Mouse (Mus musculus) gastrocnemius, adult 8-10 months (tissue): ENCODE results near the gene Ldhb. TPM values are rescaled to one million over a fixed set of nuclear protein-coding genes. Genes with fewer than 3 reads are reported as not detected.
"Not testable (repeated sequence)": the region's sequence is repeated elsewhere in the genome, so short reads cannot be mapped to it uniquely, and the experiment has no call there.

Experiments
- DNase-seq, 2 experiments: peaks; one replicate each; pipeline ENCODE4 v3.0.0; 2022; ENCODE audit warnings: low spot score in 2 of 2
- total RNA-seq, 4 experiments: library from RNA; stranded (reverse); gene quantifications; 2 replicates each; pipeline ENCODE4 v1.2.4; 2022

Gene Ldhb
- 100 to 1,000 TPM; 332 to 451 (median 374) TPM for total RNA-seq

DNA sequence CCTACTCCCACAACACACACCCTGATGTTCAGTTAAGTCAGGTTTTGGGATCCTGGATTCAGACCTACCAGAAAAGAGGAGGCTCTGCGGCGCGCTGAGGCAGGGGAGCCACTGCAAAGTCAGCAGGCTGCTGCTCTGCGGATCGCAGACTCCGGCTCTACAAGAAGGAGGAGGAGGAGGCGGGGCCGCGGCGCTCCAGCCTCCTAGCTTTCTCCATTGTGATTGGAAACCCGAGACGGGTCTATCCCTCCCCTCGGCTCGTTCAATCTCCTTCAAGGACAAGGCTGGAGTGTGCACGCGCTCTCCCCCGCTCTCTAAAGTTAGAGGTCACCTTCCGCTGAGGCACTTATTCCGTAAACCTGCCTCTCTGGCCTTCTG lies at the start of gene Ldhb:
Ldhb (minus strand) TSS at position 173 of the 378 bp plus-strand sequence.
- peak; percentile 49 to 72 for DNase-seq

- no peak for DNase-seq
These were observed 48.2 kb upstream of the Ldhb start for GRCm38 (mm10) chr6:142555988-142556387.

- no peak for DNase-seq
These were observed 43.7 kb upstream of the Ldhb start for GRCm38 (mm10) chr6:142551482-142551881.

- no peak for DNase-seq
These were observed 43.1 kb upstream of the Ldhb start for GRCm38 (mm10) chr6:142550871-142551270.

DNA sequence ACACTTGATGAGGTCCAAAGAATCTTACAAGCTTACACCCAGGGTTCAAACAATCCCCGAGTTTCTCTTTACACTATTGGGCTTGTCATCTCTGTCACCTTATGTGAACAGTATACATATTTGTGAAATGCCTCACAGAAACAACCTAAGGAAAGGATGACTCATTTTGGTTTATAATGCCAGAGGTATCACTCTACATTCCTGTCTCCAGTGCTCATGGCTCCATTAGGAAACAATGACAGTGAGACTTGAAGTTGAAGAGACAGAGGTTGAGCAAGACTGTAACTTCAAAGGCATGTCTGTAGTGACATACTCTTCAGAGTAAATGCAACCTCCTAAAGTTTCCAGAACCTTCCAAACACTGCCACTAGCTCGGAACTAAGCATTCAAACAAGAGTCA lies 40.6 kb upstream of the Ldhb start:
- no peak for DNase-seq

- DNase-seq = no peak
These were observed 37.4 kb upstream of the Ldhb start for GRCm38 (mm10) chr6:142545132-142545531.

GRCm38 (mm10) chr6:142543648-142544047 lies 35.9 kb upstream of the Ldhb start:
- no peak for DNase-seq

DNA sequence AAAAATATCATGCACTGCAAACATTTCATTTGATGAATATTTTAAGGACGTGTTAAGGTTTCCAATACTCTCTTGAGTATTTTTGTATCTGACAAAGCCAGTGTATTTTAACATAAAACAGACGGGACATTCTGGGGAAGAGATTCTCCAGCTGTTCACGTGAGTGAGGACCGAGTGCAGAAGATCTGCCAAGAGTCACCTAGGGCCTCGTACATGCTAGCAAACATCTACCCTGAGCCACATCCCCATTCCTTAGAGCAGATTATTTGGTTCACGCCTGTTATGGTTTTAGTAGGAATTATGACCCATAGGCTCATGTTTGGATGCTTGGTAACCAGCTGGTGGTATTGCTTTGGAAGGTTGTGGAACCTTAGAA lies 35.0 kb upstream of the Ldhb start:
- no peak for DNase-seq

DNA sequence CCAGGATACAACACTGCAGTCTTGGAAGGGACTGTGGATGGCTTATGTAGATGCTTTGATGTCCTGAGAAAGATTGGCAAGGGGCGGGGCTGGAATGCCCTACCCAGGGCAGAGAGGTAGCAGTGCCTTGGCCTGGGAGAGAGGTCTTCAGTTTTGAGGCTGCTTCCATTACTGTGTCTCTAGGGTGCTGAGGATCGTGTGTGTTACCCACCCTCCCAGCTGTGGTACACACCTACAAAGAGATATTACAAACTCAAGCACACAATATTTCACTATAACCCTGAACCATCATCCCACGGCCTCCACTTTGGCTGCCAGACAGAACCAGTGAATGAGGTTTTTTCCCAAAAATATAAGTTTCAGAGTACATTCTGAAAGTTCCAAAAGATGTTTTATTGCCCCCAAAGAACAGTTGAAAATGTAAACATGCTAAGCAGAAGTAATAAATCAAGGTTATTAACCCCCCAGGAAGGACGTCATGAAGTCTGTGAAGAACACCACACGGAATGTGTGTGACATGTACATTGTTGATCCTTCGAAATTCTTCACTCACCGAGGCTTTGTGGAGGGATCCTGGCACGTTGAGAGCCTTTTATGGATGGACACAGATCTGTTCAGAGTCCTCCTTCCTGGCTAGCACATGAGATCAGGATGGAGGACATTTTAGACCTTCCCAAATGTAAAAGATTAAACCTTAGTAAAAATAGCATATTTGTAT lies 34.5 kb upstream of the Ldhb start:
- DNase-seq = no peak

- no peak for DNase-seq
These were observed 32.9 kb upstream of the Ldhb start for GRCm38 (mm10) chr6:142540561-142541160.

- DNase-seq = no peak
These were observed 32.4 kb upstream of the Ldhb start for GRCm38 (mm10) chr6:142540131-142540530.

DNA sequence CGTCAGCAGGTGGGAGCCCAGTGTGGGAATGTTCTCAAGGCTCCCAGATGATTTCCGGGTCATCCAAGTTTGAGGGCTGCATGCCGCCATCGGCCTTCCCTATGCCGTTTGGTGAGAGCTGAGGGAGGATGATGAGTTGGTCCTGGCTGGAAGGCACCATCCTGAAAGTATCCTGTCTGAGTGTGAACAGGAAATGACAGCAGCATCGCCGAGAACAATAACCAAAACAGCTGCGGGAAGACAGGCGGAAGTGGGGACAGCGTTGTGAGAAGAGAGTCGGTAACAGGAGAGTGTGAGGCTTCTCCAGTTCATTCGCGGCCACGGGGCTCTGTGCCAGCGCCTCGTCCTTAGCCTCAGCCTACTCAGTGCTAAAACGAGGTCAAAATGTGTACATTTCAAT lies 30.7 kb upstream of the Ldhb start:
- no peak for DNase-seq

GRCm38 (mm10) chr6:142533412-142533811 lies 25.7 kb upstream of the Ldhb start:
- no peak for DNase-seq

DNA sequence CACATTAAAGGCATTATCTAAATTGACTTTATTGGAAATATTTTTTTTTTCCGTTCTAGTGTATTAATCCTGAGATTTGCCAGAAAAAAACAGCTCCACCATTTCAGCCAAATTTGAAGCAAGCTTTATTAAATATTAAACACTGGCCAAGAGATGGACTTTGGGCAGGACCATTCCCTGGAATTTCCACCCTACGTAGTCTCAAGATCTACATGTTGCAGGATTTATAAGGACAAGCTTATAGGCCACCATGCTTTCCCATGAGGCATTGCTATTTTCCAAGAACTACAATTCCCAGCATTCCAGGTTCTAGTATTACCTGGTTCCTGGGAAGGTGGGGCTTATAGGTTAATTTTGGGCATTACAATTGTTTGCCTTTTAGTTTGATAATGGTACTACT lies 24.9 kb upstream of the Ldhb start:
- DNase-seq = no peak

- DNase-seq = no peak
These were observed 24.4 kb upstream of the Ldhb start for GRCm38 (mm10) chr6:142532141-142532540.

DNA sequence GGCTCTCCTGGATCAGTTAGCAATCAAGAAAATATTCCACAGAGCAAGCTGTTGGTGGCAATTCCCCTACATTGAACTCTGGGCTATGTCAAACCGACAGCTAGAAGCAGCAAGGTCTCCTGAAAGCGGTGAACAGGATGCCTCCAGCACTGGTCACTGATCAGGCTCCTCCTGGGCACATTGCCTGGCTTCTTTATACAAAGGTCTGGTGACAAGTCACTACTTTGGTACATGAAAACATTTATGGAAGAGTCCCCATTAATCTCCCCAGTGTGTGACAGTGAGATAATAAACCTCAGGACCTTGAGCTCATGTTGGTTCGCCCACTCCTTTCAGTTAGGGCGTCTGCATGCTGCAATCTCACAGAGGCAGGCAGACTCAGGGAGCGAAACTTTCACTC lies 22.6 kb upstream of the Ldhb start:
- DNase-seq = no peak

DNA sequence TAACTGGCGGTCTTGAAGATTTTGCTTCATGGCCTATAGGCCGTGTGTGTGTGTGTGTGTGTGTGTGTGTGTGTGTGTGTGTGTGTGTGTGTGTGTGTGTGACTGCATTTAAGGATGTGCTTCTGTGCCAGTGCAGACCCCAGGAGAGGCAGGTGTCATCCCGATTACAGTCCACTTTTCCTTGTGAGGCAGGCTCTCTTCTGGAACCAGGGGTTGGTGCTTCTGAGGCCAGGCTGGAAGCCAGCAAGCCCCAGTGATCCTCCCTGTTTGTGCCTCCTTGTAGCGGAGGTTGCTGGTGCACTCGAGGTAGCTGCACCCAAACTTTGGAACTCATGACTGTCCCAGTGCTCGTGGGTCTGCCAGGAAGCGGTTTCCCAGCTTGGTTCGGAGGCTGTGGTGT lies 21.9 kb upstream of the Ldhb start:
- DNase-seq = no peak

DNA sequence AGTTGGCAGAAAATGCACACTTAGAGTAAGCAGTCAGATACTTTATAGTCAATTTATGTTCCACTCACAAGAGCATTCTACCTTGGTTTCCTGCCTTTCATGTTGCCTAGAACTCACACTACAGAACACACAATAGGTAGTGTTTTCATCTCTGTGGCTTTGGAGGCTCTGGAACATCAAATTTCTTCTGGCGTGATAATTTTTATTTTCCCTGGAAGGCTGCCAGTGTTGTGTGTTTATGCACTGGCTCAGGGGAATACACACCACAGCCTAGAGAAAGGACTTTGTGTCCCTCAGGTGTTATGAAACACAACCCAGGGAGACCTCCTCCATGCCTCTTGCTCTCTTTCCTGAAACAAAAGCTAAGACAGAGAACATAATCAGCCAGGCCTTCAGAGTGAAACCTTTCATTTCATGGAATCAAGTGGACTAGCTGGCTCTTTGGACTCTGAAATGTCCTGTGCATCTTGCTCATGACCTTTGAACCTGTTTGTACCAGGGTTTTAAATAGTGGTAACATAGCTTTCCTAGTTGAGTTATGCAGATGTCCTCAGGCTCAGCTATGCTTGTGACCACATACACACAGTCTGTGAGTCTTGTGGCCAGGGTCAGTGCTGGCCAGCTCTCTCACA lies 20.3 kb upstream of the Ldhb start:
- no peak for DNase-seq

GRCm38 (mm10) chr6:142524635-142525308 lies 17.0 kb upstream of the Ldhb start:
- peak; percentile 28 to 44 for DNase-seq

DNA sequence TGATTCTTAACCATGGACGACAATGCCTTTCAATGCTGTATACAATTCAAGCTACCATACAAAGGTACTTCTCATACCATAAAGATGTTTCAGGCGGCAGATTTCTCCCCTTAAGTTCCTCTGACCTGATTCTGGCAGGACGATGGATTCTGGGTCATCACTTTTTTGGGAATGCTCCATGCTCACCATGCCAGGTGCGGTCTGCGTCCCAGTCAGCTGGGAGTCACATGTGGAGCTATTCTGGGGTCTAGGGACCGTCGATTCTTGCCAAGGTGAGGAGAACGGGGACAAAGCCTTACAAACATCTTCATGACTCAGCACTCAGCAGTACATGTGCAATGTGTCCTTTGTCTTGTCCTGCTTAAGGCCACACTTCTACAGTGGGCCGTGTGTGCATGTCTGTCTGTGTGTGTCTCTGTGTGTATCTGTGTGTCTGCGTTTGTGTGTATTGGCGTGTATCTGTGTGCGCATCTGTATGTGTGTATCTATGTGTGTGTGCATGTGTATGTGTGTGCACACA lies 13.9 kb upstream of the Ldhb start:
- DNase-seq = no peak

DNA sequence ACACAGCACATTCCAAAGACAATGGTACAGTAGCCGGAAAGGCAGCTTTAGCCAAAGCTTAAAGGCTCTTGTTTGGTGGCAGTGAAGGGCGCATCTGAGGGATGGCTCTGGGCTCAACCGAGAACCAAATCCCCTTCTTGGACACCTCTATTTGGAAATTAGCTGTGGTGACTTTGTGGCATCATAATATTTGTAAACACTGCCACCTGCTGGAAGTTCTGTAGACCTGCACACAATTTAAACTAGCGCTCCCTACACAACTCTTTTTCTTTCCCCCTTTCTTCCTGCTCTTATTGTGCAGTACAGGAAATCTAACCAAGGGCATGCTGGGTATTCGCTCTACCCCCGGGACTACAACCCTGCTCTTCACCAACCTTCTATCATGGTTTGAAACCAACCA lies 11.4 kb upstream of the Ldhb start:
- no peak for DNase-seq

DNA sequence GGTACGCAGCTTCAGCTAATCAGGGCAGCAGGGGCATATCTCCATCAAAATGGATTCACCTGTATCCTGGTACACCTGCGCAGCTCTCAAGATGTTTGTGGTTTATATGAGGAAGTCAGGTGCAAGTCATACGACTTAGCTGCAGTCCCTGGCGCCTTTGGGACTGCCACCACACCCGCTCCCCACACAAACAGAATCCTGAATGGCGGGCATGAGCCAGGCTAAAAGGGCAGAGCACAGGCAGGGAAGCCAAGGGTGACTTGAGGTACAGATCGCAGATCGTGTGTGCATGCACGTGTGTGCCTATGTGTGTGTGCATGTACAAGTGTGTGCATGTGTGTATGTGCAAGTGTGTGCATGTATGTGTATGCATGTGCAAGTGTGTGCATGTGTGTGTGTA lies 7.6 kb upstream of the Ldhb start:
- not testable (repeated sequence) for DNase-seq
